Mouse (Mus musculus): ENCODE measurements around the gene Foxo3. TPM values are rescaled to one million over a fixed set of nuclear protein-coding genes. Genes with fewer than 3 reads are reported as not detected.

The Foxo3 gene
- polyA plus RNA-seq, 1 experiment: 13.4 TPM

GRCm38 (mm10) chr10:42259602-42260001, 17.0 kb downstream of the Foxo3 start:
- 76% methylated on average over 4 of the region's 4 CpGs for WGBS

GRCm38 (mm10) chr10:42257985-42258384, 18.6 kb downstream of the Foxo3 start:
- DNase-seq (ENCODE audit: low read depth, low spot score): no peak
- WGBS: 92% methylated on average over 7 of the region's 7 CpGs

More at GRCm38 (mm10) chr10:42259602-42260001, 17.0 kb downstream of the Foxo3 start:
- DNase-seq (ENCODE audit: low read depth, low spot score): no peak

- DNase-seq (ENCODE audit: low read depth, low spot score): no peak
- 84% methylated on average over 5 of the region's 5 CpGs for WGBS
These were observed 21.8 kb downstream of the Foxo3 start for GRCm38 (mm10) chr10:42254788-42255187.

GRCm38 (mm10) chr10:42251749-42252323, 24.7 kb downstream of the Foxo3 start:
- DNase-seq (ENCODE audit: low read depth, low spot score): no peak
- WGBS: 62% methylated on average over 8 of the region's 8 CpGs

GRCm38 (mm10) chr10:42251203-42251602, 25.4 kb downstream of the Foxo3 start:
- DNase-seq (ENCODE audit: low read depth, low spot score): no peak
- 38% methylated on average over 7 of the region's 7 CpGs for WGBS

GRCm38 (mm10) chr10:42249965-42250364, 26.6 kb downstream of the Foxo3 start:
- DNase-seq (ENCODE audit: low read depth, low spot score): no peak
- 76% methylated on average over 2 of the region's 2 CpGs for WGBS

GRCm38 (mm10) chr10:42248644-42249043, 27.9 kb downstream of the Foxo3 start:
- no peak for DNase-seq (ENCODE audit: low read depth, low spot score)
- 75% methylated on average over 5 of the region's 5 CpGs for WGBS

GRCm38 (mm10) chr10:42248156-42248555, 28.4 kb downstream of the Foxo3 start:
- no peak for DNase-seq (ENCODE audit: low read depth, low spot score)
- WGBS: 29% methylated on average over 4 of the region's 4 CpGs

GRCm38 (mm10) chr10:42247125-42247816, 29.3 kb downstream of the Foxo3 start:
- WGBS: 47% methylated on average over 11 of the region's 11 CpGs
- DNase-seq (ENCODE audit: low read depth, low spot score): no peak

GRCm38 (mm10) chr10:42246483-42246882, 30.1 kb downstream of the Foxo3 start:
- WGBS: 74% methylated on average over 3 of the region's 3 CpGs
- no peak for DNase-seq (ENCODE audit: low read depth, low spot score)

- WGBS: 87% methylated on average over 3 of the region's 3 CpGs
- no peak for DNase-seq (ENCODE audit: low read depth, low spot score)
These were observed 30.9 kb downstream of the Foxo3 start for GRCm38 (mm10) chr10:42245636-42246035.

GRCm38 (mm10) chr10:42245256-42245601, 31.3 kb downstream of the Foxo3 start:
- no peak for DNase-seq (ENCODE audit: low read depth, low spot score)
- 92% methylated on average over 3 of the region's 3 CpGs for WGBS

- WGBS: 64% methylated on average over 8 of the region's 8 CpGs
- DNase-seq (ENCODE audit: low read depth, low spot score): no peak
These were observed 31.9 kb downstream of the Foxo3 start for GRCm38 (mm10) chr10:42244420-42245255.

GRCm38 (mm10) chr10:42243925-42244324, 32.6 kb downstream of the Foxo3 start:
- 94% methylated on average over 7 of the region's 7 CpGs for WGBS
- DNase-seq (ENCODE audit: low read depth, low spot score): no peak

GRCm38 (mm10) chr10:42242484-42242883, 34.1 kb downstream of the Foxo3 start:
- no peak for DNase-seq (ENCODE audit: low read depth, low spot score)
- WGBS: 52% methylated on average over 6 of the region's 6 CpGs

- no peak for DNase-seq (ENCODE audit: low read depth, low spot score)
- WGBS: 95% methylated on average over 4 of the region's 4 CpGs
These were observed 34.8 kb downstream of the Foxo3 start for GRCm38 (mm10) chr10:42241775-42242174.

- DNase-seq (ENCODE audit: low read depth, low spot score): no peak
- 91% methylated on average over 6 of the region's 6 CpGs for WGBS
These were observed 36.8 kb downstream of the Foxo3 start for GRCm38 (mm10) chr10:42239810-42240111.

- 68% methylated on average over 15 of the region's 15 CpGs for WGBS
- DNase-seq (ENCODE audit: low read depth, low spot score): no peak
These were observed 37.4 kb downstream of the Foxo3 start for GRCm38 (mm10) chr10:42238923-42239809.

- DNase-seq (ENCODE audit: low read depth, low spot score): no peak
- 69% methylated on average over 5 of the region's 5 CpGs for WGBS
These were observed 38.3 kb downstream of the Foxo3 start for GRCm38 (mm10) chr10:42238296-42238695.

GRCm38 (mm10) chr10:42237556-42237955, 39.0 kb downstream of the Foxo3 start:
- DNase-seq (ENCODE audit: low read depth, low spot score): no peak
- 90% methylated on average over 4 of the region's 4 CpGs for WGBS

Data from large intestine, adult 2 months (tissue).